Mouse (Mus musculus): Measurements from ENCODE around the gene Sidt1.

GRCm38 (mm10) chr16:44305606-44306005 lies 27.4 kb downstream of the Sidt1 start:
- TF ChIP-seq POLR2A (IDR thresholded peaks at IDR 0.05; ENCODE audit: insufficient read depth, low read length) (no peak), EP300 (IDR thresholded peaks at IDR 0.05; ENCODE audit: insufficient read depth, low read depth, low read length) (no peak), CTCF (IDR thresholded peaks at IDR 0.05; ENCODE audit: low read depth, low read length) (no peak)
